Mouse (Mus musculus): ENCODE data around the gene Cdkn2d. TPM values are rescaled to one million over a fixed set of nuclear protein-coding genes. Genes with fewer than 3 reads are reported as not detected.
A peak's percentile ranks its signal among the peaks of the same experiment; 100 is the strongest.

Gene Cdkn2d
- polyA plus RNA-seq, 1 experiment from 2014 or later = 51.3 TPM

- Histone ChIP-seq H3K9me3 (replicated peaks; ENCODE audit: control insufficient read depth, low read length) (no peaks in the 10 kb centered on the region), H3K36me3 (replicated peaks; ENCODE audit: control insufficient read depth, insufficient read depth, low read depth, low read length) (no peaks in the 10 kb centered on the region), H3K27ac (replicated peaks; ENCODE audit: low read depth, low read length) (no peak overlapping the region), H3K4me1 (ENCODE audit: control insufficient read depth, insufficient read depth, low read length) (no peaks in the 10 kb centered on the region; the same call in 1 of the 2 replicates), H3K9ac (replicated peaks; ENCODE audit: low read length) (no peak overlapping the region), H3K4me3 (ENCODE audit: low read depth, low read length) (no peak overlapping the region), H3K4me2 (ENCODE audit: low read depth, low read length) (no peak overlapping the region), H3K27me3 (ENCODE audit: control insufficient read depth, insufficient read depth, low read length) (no peaks in the 10 kb centered on the region)
- ATAC-seq (replicated peaks; ENCODE audit: insufficient number of reproducible peaks, low FRiP score, low TSS enrichment, low read depth) = peak; percentile 8; the same call in 1 of the 2 replicates
- WGBS = 40% methylated on average over 9 of the region's 9 CpGs
- peak; percentile 9 for DNase-seq (ENCODE audit: low spot score)
Measured at GRCm38 (mm10) chr9:21332161-21333061, 41.2 kb upstream of the Cdkn2d start.

- no peaks in the 10 kb centered on the region for H3K36me3 ChIP-seq (replicated peaks; ENCODE audit: control insufficient read depth, insufficient read depth, low read depth, low read length)
- H3K9me3 ChIP-seq (replicated peaks; ENCODE audit: control insufficient read depth, low read length) = no peaks in the 10 kb centered on the region
- H3K4me1 ChIP-seq (ENCODE audit: control insufficient read depth, insufficient read depth, low read length) = no peaks in the 10 kb centered on the region; the same call in 1 of the 2 replicates
- DNase-seq (ENCODE audit: low spot score) (no peak), ATAC-seq (replicated peaks; ENCODE audit: insufficient number of reproducible peaks, low FRiP score, low TSS enrichment, low read depth) (no peak)
- no peak overlapping the region for H3K4me2 ChIP-seq (ENCODE audit: low read depth, low read length)
- WGBS = 87% methylated on average over 12 of the region's 12 CpGs
- no peak overlapping the region for H3K9ac ChIP-seq (replicated peaks; ENCODE audit: low read length)
- H3K27ac ChIP-seq (replicated peaks; ENCODE audit: low read depth, low read length) = no peak overlapping the region
- no peaks in the 10 kb centered on the region for H3K27me3 ChIP-seq (ENCODE audit: control insufficient read depth, insufficient read depth, low read length)
- H3K4me3 ChIP-seq (ENCODE audit: low read depth, low read length) = no peak overlapping the region
Measured at GRCm38 (mm10) chr9:21331365-21332140, 40.3 kb upstream of the Cdkn2d start.

- ATAC-seq (replicated peaks; ENCODE audit: insufficient number of reproducible peaks, low FRiP score, low TSS enrichment, low read depth) (no peak), DNase-seq (ENCODE audit: low spot score) (no peak)
- WGBS = 94% methylated on average over 10 of the region's 10 CpGs
- Histone ChIP-seq H3K4me1 (ENCODE audit: control insufficient read depth, insufficient read depth, low read length) (no peaks in the 10 kb centered on the region; the same call in 1 of the 2 replicates), H3K4me2 (ENCODE audit: low read depth, low read length) (no peak overlapping the region), H3K36me3 (replicated peaks; ENCODE audit: control insufficient read depth, insufficient read depth, low read depth, low read length) (no peaks in the 10 kb centered on the region), H3K4me3 (ENCODE audit: low read depth, low read length) (no peak overlapping the region), H3K27me3 (ENCODE audit: control insufficient read depth, insufficient read depth, low read length) (no peaks in the 10 kb centered on the region), H3K9ac (replicated peaks; ENCODE audit: low read length) (no peak overlapping the region), H3K27ac (replicated peaks; ENCODE audit: low read depth, low read length) (no peak overlapping the region), H3K9me3 (replicated peaks; ENCODE audit: control insufficient read depth, low read length) (no peaks in the 10 kb centered on the region)
Measured at GRCm38 (mm10) chr9:21329699-21330289, 38.6 kb upstream of the Cdkn2d start.

GRCm38 (mm10) chr9:21329041-21329440 lies 37.8 kb upstream of the Cdkn2d start:
- ATAC-seq (replicated peaks; ENCODE audit: insufficient number of reproducible peaks, low FRiP score, low TSS enrichment, low read depth) (no peak), DNase-seq (ENCODE audit: low spot score) (no peak)
- Histone ChIP-seq H3K4me3 (ENCODE audit: low read depth, low read length) (no peak overlapping the region), H3K27ac (replicated peaks; ENCODE audit: low read depth, low read length) (no peak overlapping the region), H3K27me3 (ENCODE audit: control insufficient read depth, insufficient read depth, low read length) (no peaks in the 10 kb centered on the region), H3K9me3 (replicated peaks; ENCODE audit: control insufficient read depth, low read length) (no peaks in the 10 kb centered on the region), H3K4me1 (ENCODE audit: control insufficient read depth, insufficient read depth, low read length) (no peaks in the 10 kb centered on the region; the same call in 1 of the 2 replicates), H3K36me3 (replicated peaks; ENCODE audit: control insufficient read depth, insufficient read depth, low read depth, low read length) (no peaks in the 10 kb centered on the region), H3K4me2 (ENCODE audit: low read depth, low read length) (no peak overlapping the region), H3K9ac (replicated peaks; ENCODE audit: low read length) (no peak overlapping the region)
- WGBS = 78% methylated on average over 4 of the region's 5 CpGs

- no peak overlapping the region for H3K4me2 ChIP-seq (ENCODE audit: low read depth, low read length)
Measured at GRCm38 (mm10) chr9:21328041-21328440, 36.8 kb upstream of the Cdkn2d start.

GRCm38 (mm10) chr9:21327569-21327968 lies 36.4 kb upstream of the Cdkn2d start:
- ATAC-seq (replicated peaks; ENCODE audit: insufficient number of reproducible peaks, low FRiP score, low TSS enrichment, low read depth) = no peak
- Histone ChIP-seq H3K4me2 (ENCODE audit: low read depth, low read length) (no peak overlapping the region), H3K9me3 (replicated peaks; ENCODE audit: control insufficient read depth, low read length) (no peaks in the 10 kb centered on the region), H3K27me3 (ENCODE audit: control insufficient read depth, insufficient read depth, low read length) (no peaks in the 10 kb centered on the region), H3K9ac (replicated peaks; ENCODE audit: low read length) (no peak overlapping the region), H3K36me3 (replicated peaks; ENCODE audit: control insufficient read depth, insufficient read depth, low read depth, low read length) (no peaks in the 10 kb centered on the region), H3K4me3 (ENCODE audit: low read depth, low read length) (no peak overlapping the region), H3K4me1 (ENCODE audit: control insufficient read depth, insufficient read depth, low read length) (no peaks in the 10 kb centered on the region; the same call in 1 of the 2 replicates), H3K27ac (replicated peaks; ENCODE audit: low read depth, low read length) (no peak overlapping the region)
- no peak for DNase-seq (ENCODE audit: low spot score)
- WGBS = 72% methylated on average over 3 of the region's 3 CpGs

More at GRCm38 (mm10) chr9:21328041-21328440, 36.8 kb upstream of the Cdkn2d start:
- Histone ChIP-seq H3K4me1 (ENCODE audit: control insufficient read depth, insufficient read depth, low read length) (no peaks in the 10 kb centered on the region; the same call in 1 of the 2 replicates), H3K36me3 (replicated peaks; ENCODE audit: control insufficient read depth, insufficient read depth, low read depth, low read length) (no peaks in the 10 kb centered on the region), H3K4me3 (ENCODE audit: low read depth, low read length) (no peak overlapping the region), H3K9me3 (replicated peaks; ENCODE audit: control insufficient read depth, low read length) (no peaks in the 10 kb centered on the region), H3K27ac (replicated peaks; ENCODE audit: low read depth, low read length) (no peak overlapping the region), H3K27me3 (ENCODE audit: control insufficient read depth, insufficient read depth, low read length) (no peaks in the 10 kb centered on the region), H3K9ac (replicated peaks; ENCODE audit: low read length) (no peak overlapping the region)
- DNase-seq (ENCODE audit: low spot score) (no peak), ATAC-seq (replicated peaks; ENCODE audit: insufficient number of reproducible peaks, low FRiP score, low TSS enrichment, low read depth) (no peak)
- 83% methylated on average over 3 of the region's 3 CpGs for WGBS

- Histone ChIP-seq H3K27ac (replicated peaks; ENCODE audit: low read depth, low read length) (no peak overlapping the region), H3K9me3 (replicated peaks; ENCODE audit: control insufficient read depth, low read length) (no peaks in the 10 kb centered on the region), H3K4me1 (ENCODE audit: control insufficient read depth, insufficient read depth, low read length) (no peaks in the 10 kb centered on the region; the same call in 1 of the 2 replicates), H3K36me3 (replicated peaks; ENCODE audit: control insufficient read depth, insufficient read depth, low read depth, low read length) (no peaks in the 10 kb centered on the region), H3K4me2 (ENCODE audit: low read depth, low read length) (no peak overlapping the region), H3K9ac (replicated peaks; ENCODE audit: low read length) (no peak overlapping the region), H3K27me3 (ENCODE audit: control insufficient read depth, insufficient read depth, low read length) (no peaks in the 10 kb centered on the region), H3K4me3 (ENCODE audit: low read depth, low read length) (no peak overlapping the region)
- no peak for ATAC-seq (replicated peaks; ENCODE audit: insufficient number of reproducible peaks, low FRiP score, low TSS enrichment, low read depth)
- WGBS = 87% methylated on average over 11 of the region's 11 CpGs
- no peak for DNase-seq (ENCODE audit: low spot score)
Measured at GRCm38 (mm10) chr9:21324269-21324668, 33.1 kb upstream of the Cdkn2d start.

Measured in embryonic facial prominence, embryonic 11.5 days (tissue).